Mouse (Mus musculus): ENCODE measurements around the gene Fem1a. TPM values are rescaled to one million over a fixed set of nuclear protein-coding genes. Genes with fewer than 3 reads are reported as not detected.

The Fem1a gene
- polyA plus RNA-seq, 1 experiment from 2014 or later: 17.4 TPM

DNA sequence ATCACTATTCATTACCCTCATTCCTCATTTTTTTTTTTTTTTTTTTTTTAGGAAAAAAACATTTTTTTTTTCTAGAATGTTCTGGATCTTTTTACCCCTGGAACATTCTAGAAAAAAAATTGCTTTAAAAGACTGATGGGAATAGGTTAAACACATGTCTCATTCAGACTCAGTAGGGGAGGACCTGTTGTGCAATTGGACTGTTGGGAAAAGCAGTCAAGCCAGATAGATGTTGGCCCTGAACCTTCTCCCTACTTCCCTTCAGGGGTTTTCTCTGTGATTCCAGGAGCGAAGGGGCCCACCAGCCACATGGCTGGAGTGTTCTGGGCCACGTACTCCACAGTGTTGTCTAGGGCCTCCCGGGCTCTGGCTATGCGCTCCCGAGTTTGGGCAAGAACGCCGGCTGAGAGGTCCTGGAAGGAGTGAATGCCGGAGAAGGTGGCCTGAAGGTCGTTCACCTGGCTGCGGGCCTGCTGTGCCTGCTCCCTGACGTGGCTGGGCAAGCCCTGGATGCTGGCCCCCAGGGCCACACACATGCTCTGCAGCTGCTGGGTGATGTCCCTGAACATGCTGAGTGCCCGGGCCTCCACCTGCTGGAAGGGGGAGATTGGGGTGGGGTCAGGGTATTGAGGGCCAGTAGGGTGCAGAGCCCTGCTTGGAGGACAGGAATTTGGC is 23.0 kb downstream of the Fem1a start:
- ATAC-seq: no peak
- WGBS: 83% methylated on average over 12 of the region's 12 CpGs
- no peak overlapping the region for H3K27ac ChIP-seq (ENCODE audit: low read depth, low read length)

DNA sequence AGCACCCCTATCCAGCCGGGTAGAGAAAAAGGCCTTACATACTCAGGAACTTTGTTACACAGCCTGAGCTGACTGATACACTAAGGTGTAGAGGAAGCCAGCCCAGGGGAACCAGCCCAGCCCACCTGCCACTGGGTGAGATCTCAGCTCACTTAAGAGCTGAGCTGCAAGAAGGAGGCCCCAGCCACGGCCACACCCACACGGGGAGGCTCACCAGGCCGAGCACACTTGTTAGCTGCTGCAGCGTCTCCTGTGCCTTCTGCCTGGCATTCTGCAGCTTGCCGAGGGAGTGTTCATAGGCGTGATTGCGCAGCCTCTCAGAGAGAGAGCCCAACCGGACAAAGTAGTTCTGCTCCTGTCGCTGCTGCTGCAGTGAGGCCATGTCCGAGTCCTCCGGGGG is 24.6 kb downstream of the Fem1a start:
- ATAC-seq: no peak
- H3K4me2 ChIP-seq (ENCODE audit: low read length): no peak overlapping the region
- peaks cover 10% of the 10 kb centered on the region for H3K4me1 ChIP-seq (ENCODE audit: control insufficient read depth, insufficient read depth, low read depth, low read length)
- no peaks in the 10 kb centered on the region for H3K36me3 ChIP-seq (ENCODE audit: control insufficient read depth, insufficient read depth, low read length)
- H3K4me3 ChIP-seq (ENCODE audit: low read length): no peak overlapping the region
- no peaks in the 10 kb centered on the region for H3K27me3 ChIP-seq (replicated peaks; ENCODE audit: control insufficient read depth, insufficient read depth, low read length)
- H3K9ac ChIP-seq (ENCODE audit: low read depth, low read length): no peak overlapping the region
- 88% methylated on average over 12 of the region's 12 CpGs for WGBS
- no peak overlapping the region for H3K27ac ChIP-seq (ENCODE audit: low read depth, low read length)
- H3K9me3 ChIP-seq (ENCODE audit: control insufficient read depth, low read length): no peaks in the 10 kb centered on the region

More for the DNA sequence above, 23.0 kb downstream of the Fem1a start:
- Histone ChIP-seq H3K9ac (ENCODE audit: low read depth, low read length) (no peak overlapping the region), H3K9me3 (ENCODE audit: control insufficient read depth, low read length) (no peaks in the 10 kb centered on the region), H3K36me3 (ENCODE audit: control insufficient read depth, insufficient read depth, low read length) (no peaks in the 10 kb centered on the region), H3K4me1 (ENCODE audit: control insufficient read depth, insufficient read depth, low read depth, low read length) (peaks cover 12% of the 10 kb centered on the region), H3K27me3 (replicated peaks; ENCODE audit: control insufficient read depth, insufficient read depth, low read length) (no peaks in the 10 kb centered on the region), H3K4me2 (ENCODE audit: low read length) (no peak overlapping the region), H3K4me3 (ENCODE audit: low read length) (no peak overlapping the region)

DNA sequence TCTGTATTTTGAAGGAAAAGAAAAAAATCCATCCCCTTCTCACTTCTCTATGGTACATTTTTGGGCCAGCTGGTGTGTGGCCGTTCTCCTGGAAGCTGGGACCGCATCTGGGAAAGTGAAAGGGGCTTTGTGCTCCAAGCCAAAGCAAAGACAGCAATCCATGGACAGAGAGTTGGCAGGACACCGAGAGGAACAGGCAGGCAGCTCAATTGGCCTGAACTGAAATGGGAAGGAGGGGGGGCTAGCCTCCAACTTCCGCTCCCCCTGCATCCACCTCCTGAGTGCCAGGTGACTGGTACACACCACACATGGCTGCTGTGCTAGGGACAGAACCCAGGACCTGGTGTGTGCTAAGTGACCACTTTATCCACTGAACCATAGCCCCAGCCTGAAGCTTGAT is 26.2 kb downstream of the Fem1a start:
- H3K9me3 ChIP-seq (ENCODE audit: control insufficient read depth, low read length): no peaks in the 10 kb centered on the region
- no peaks in the 10 kb centered on the region for H3K36me3 ChIP-seq (ENCODE audit: control insufficient read depth, insufficient read depth, low read length)
- H3K27ac ChIP-seq (ENCODE audit: low read depth, low read length): peak overlapping the region; percentile 44; the same call in 1 of the 2 replicates
- H3K9ac ChIP-seq (ENCODE audit: low read depth, low read length): no peak overlapping the region
- ATAC-seq: peak; percentile 53; the same call in 1 of the 2 replicates
- no peaks in the 10 kb centered on the region for H3K27me3 ChIP-seq (replicated peaks; ENCODE audit: control insufficient read depth, insufficient read depth, low read length)
- 68% methylated on average over 4 of the region's 4 CpGs for WGBS
- H3K4me3 ChIP-seq (ENCODE audit: low read length): no peak overlapping the region
- no peak overlapping the region for H3K4me2 ChIP-seq (ENCODE audit: low read length)
- H3K4me1 ChIP-seq (ENCODE audit: control insufficient read depth, insufficient read depth, low read depth, low read length): no peaks in the 10 kb centered on the region

DNA sequence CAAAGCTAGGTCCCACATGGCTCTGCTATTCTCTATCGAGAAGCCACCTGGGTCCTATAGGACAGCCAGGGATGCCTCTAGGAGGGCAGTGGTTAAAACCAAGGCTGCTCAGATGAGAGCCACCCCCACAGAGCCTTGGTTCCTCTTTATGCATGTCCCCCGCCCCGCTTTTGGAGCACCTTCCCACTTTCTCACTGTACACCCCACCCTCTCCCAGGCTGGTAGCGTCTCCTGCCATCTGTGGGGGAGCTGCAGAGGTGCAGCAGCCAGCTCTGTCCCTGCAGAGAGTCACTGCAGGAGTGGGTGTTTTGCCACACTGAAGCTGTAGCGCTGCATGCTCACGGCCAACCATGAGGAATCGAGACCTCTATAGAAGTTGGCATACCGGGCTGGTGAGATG is 26.7 kb downstream of the Fem1a start:
- no peaks in the 10 kb centered on the region for H3K9me3 ChIP-seq (ENCODE audit: control insufficient read depth, low read length)
- H3K36me3 ChIP-seq (ENCODE audit: control insufficient read depth, insufficient read depth, low read length): no peaks in the 10 kb centered on the region
- no peak for ATAC-seq
- no peak overlapping the region for H3K27ac ChIP-seq (ENCODE audit: low read depth, low read length)
- H3K4me1 ChIP-seq (ENCODE audit: control insufficient read depth, insufficient read depth, low read depth, low read length): no peaks in the 10 kb centered on the region
- H3K4me2 ChIP-seq (ENCODE audit: low read length): no peak overlapping the region
- no peak overlapping the region for H3K4me3 ChIP-seq (ENCODE audit: low read length)
- H3K27me3 ChIP-seq (replicated peaks; ENCODE audit: control insufficient read depth, insufficient read depth, low read length): no peaks in the 10 kb centered on the region
- no peak overlapping the region for H3K9ac ChIP-seq (ENCODE audit: low read depth, low read length)
- WGBS: 93% methylated on average over 8 of the region's 8 CpGs

DNA sequence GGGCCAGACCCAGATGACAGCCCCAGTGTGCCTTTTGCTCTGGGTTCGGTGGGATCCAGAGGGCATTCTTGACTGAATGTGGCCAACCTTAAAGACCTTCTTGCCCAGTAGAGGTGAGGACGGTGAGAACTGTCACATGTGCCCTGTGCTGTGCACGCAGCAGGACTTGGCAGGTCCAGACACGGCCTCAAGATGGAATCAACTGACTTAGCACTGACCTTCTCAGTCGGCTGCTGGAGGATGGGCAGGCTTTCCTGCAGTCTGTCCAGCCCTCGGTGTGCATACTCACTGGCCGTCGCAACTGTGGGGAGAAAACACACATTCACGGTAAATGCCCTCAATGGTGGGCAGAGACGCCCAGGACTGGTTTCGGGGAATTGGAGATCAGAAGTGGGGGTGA is 29.4 kb downstream of the Fem1a start:
- Histone ChIP-seq H3K27me3 (replicated peaks; ENCODE audit: control insufficient read depth, insufficient read depth, low read length) (no peaks in the 10 kb centered on the region), H3K4me2 (ENCODE audit: low read length) (no peak overlapping the region), H3K4me1 (ENCODE audit: control insufficient read depth, insufficient read depth, low read depth, low read length) (peaks cover 10% of the 10 kb centered on the region), H3K4me3 (ENCODE audit: low read length) (no peak overlapping the region), H3K36me3 (ENCODE audit: control insufficient read depth, insufficient read depth, low read length) (no peaks in the 10 kb centered on the region), H3K27ac (ENCODE audit: low read depth, low read length) (no peak overlapping the region), H3K9ac (ENCODE audit: low read depth, low read length) (no peak overlapping the region), H3K9me3 (ENCODE audit: control insufficient read depth, low read length) (no peaks in the 10 kb centered on the region)
- no peak for ATAC-seq
- 97% methylated on average over 11 of the region's 11 CpGs for WGBS

DNA sequence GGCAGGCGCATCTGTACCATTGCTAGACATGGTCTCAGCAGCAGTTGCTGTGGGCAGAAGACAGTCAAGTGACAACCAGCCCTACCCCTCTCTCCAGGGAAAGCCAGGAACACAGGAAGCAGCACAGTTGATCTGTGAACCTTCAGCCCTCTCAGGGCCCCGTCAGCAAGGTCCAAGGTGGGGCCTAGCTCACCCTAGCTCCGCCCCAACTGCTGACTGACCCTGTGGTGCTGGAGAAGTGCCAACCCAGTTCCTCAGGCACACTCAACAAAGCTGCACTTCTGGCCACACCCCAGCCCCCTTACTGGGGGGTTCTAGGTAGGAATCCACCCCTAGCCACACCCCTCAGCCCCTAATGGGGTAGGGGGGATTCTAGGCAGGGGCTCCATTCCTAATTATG is 31.2 kb downstream of the Fem1a start:
- H3K27ac ChIP-seq (ENCODE audit: low read depth, low read length): no peak overlapping the region
- 69% methylated on average over 3 of the region's 3 CpGs for WGBS
- H3K9ac ChIP-seq (ENCODE audit: low read depth, low read length): no peak overlapping the region
- H3K36me3 ChIP-seq (ENCODE audit: control insufficient read depth, insufficient read depth, low read length): no peaks in the 10 kb centered on the region
- no peaks in the 10 kb centered on the region for H3K27me3 ChIP-seq (replicated peaks; ENCODE audit: control insufficient read depth, insufficient read depth, low read length)
- ATAC-seq: no peak
- H3K9me3 ChIP-seq (ENCODE audit: control insufficient read depth, low read length): no peaks in the 10 kb centered on the region
- H3K4me1 ChIP-seq (ENCODE audit: control insufficient read depth, insufficient read depth, low read depth, low read length): peaks cover 10% of the 10 kb centered on the region
- H3K4me2 ChIP-seq (ENCODE audit: low read length): no peak overlapping the region
- H3K4me3 ChIP-seq (ENCODE audit: low read length): no peak overlapping the region

DNA sequence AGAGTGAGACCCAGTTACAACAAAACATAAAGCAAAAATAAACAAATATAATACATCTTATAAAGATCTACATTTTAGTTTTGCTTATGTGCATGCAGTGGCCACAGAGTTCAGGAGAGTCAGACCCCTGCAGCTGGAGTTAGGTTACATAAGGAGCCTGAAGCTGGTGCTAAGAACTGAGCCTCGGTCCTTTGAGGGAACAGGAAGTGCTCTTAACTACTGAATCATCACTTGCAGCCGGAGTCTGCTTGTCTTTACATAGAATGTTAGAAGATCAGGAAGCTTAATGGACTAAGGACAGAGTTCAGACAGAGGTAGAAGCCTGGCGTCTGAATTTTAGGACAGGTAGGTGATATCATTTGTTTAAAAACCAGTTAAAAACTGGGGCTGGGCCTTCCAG is 32.3 kb downstream of the Fem1a start:
- WGBS: 62% methylated on average over 3 of the region's 3 CpGs
- no peaks in the 10 kb centered on the region for H3K9me3 ChIP-seq (ENCODE audit: control insufficient read depth, low read length)
- no peak overlapping the region; the same call in 1 of the 2 replicates for H3K4me2 ChIP-seq (ENCODE audit: low read length)
- H3K36me3 ChIP-seq (ENCODE audit: control insufficient read depth, insufficient read depth, low read length): no peaks in the 10 kb centered on the region
- no peak overlapping the region for H3K27ac ChIP-seq (ENCODE audit: low read depth, low read length)
- no peak for ATAC-seq
- no peaks in the 10 kb centered on the region for H3K27me3 ChIP-seq (replicated peaks; ENCODE audit: control insufficient read depth, insufficient read depth, low read length)
- no peak overlapping the region for H3K9ac ChIP-seq (ENCODE audit: low read depth, low read length)
- H3K4me3 ChIP-seq (ENCODE audit: low read length): no peak overlapping the region
- H3K4me1 ChIP-seq (ENCODE audit: control insufficient read depth, insufficient read depth, low read depth, low read length): peaks cover 10% of the 10 kb centered on the region

DNA sequence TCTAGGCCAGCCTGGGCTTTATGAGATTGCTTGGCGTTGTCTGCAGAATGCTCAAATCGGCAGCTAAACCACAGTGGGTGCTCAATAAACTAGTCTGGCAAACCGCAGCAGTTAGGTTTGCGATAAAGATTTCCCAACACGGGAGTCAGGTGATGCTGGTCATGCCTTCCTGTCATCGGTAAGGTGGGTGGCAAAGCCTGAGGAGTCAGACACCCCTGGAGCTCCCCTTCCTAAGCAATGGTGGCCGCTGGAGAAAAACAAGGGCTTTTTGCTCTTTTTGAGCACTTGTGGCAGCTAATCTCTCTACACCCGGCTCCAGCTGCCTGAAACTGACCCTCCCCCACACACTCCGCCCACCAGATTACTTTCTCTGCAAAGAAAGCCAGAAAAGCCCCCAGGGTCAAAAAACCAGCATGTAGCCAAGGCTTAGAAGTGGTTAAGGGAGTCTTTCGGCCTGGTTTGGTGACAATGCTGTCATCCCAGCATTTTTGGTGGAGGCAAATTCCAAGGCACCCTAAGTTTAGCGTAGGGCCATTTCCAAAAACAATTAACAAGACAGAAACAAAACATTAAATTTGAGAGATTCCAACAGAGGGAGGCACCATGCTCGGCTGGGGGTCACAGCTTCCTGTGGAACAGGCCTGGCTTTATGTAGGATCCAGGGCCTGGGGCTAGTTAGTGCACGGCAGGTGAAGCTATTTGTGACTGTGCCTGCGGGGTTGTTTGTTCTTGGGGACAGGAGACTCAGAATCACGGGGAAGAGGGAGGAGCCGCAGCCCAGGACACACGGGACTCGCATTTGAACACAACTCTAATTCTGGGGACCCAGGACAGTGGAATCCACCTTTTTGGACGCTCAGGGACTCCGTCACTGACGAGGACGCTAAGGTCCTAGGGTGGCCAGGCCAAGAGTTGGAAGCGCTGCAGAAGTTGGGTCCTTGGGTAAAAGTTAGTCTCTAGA is 33.0 kb downstream of the Fem1a start:
- Histone ChIP-seq H3K9me3 (ENCODE audit: control insufficient read depth, low read length) (no peaks in the 10 kb centered on the region), H3K4me2 (ENCODE audit: low read length) (peak overlapping the region; percentile 47), H3K27ac (ENCODE audit: low read depth, low read length) (peak overlapping the region; percentile 67), H3K4me3 (ENCODE audit: low read length) (peak overlapping the region; percentile 34), H3K4me1 (ENCODE audit: control insufficient read depth, insufficient read depth, low read depth, low read length) (peaks cover 10% of the 10 kb centered on the region), H3K36me3 (ENCODE audit: control insufficient read depth, insufficient read depth, low read length) (no peaks in the 10 kb centered on the region), H3K27me3 (replicated peaks; ENCODE audit: control insufficient read depth, insufficient read depth, low read length) (no peaks in the 10 kb centered on the region), H3K9ac (ENCODE audit: low read depth, low read length) (peak overlapping the region; percentile 45; the same call in 1 of the 2 replicates)
- 7% methylated on average over 23 of the region's 23 CpGs for WGBS
- ATAC-seq: no peak

Data from hindbrain, embryonic 16.5 days (tissue).